Mouse (Mus musculus) lung, postnatal 14 days (tissue): ENCODE data around the gene Epb41l4b.

Experiments used
- DNase-seq: peaks from one replicate; pipeline ENCODE4 v3.0.0; 2021

The Epb41l4b gene

GRCm38 (mm10) chr4:57007717-57008116 is 135.5 kb downstream of the Epb41l4b start:
- no peak for DNase-seq

GRCm38 (mm10) chr4:57005011-57005410 is 138.2 kb downstream of the Epb41l4b start:
- no peak for DNase-seq

- no peak for DNase-seq
Measured at GRCm38 (mm10) chr4:57003886-57004285, 139.4 kb downstream of the Epb41l4b start.

- no peak for DNase-seq
Measured at GRCm38 (mm10) chr4:57002751-57003150, 140.5 kb downstream of the Epb41l4b start.

- DNase-seq = no peak
Measured at GRCm38 (mm10) chr4:57001437-57001836, 141.8 kb downstream of the Epb41l4b start.

- DNase-seq = no peak
Measured at GRCm38 (mm10) chr4:56993331-56993730, 149.9 kb downstream of the Epb41l4b start.

- DNase-seq = no peak
Measured at GRCm38 (mm10) chr4:56991951-56992350, 151.3 kb downstream of the Epb41l4b start.

GRCm38 (mm10) chr4:56990215-56990584 is 153.0 kb downstream of the Epb41l4b start, which contains the start of gene Frrs1l:
Gene Frrs1l, minus strand, starts transcription at chr4:56990391.
- no peak for DNase-seq

GRCm38 (mm10) chr4:56989431-56990214 is 153.6 kb downstream of the Epb41l4b start:
- DNase-seq = no peak

- no peak for DNase-seq
Measured at GRCm38 (mm10) chr4:56965586-56966179, 177.6 kb downstream of the Epb41l4b start.

GRCm38 (mm10) chr4:56963687-56964086 is 179.6 kb downstream of the Epb41l4b start:
- DNase-seq = no peak

- DNase-seq = no peak
Measured at GRCm38 (mm10) chr4:56961320-56961925, 181.8 kb downstream of the Epb41l4b start.

GRCm38 (mm10) chr4:56957518-56957917 is 185.7 kb downstream of the Epb41l4b start:
- DNase-seq = no peak

GRCm38 (mm10) chr4:56953235-56953634 is 190.0 kb downstream of the Epb41l4b start:
- no peak for DNase-seq

GRCm38 (mm10) chr4:56951701-56952100 is 191.5 kb downstream of the Epb41l4b start:
- DNase-seq = no peak

GRCm38 (mm10) chr4:56949494-56949893 is 193.7 kb downstream of the Epb41l4b start:
- DNase-seq = no peak

GRCm38 (mm10) chr4:56946641-56947640 is 196.3 kb downstream of the Epb41l4b start, which contains the start of gene Tmem245:
Gene Tmem245, minus strand, starts transcription at chr4:56947437.
- DNase-seq = peak; percentile 94

GRCm38 (mm10) chr4:56946180-56946579 is 197.1 kb downstream of the Epb41l4b start:
- no peak for DNase-seq

- DNase-seq = no peak
Measured at GRCm38 (mm10) chr4:56944286-56944685, 199.0 kb downstream of the Epb41l4b start.

GRCm38 (mm10) chr4:56943258-56943657 is 200.0 kb downstream of the Epb41l4b start:
- DNase-seq = peak; percentile 51

GRCm38 (mm10) chr4:56942567-56942966 is 200.7 kb downstream of the Epb41l4b start:
- DNase-seq = no peak
